Mouse (Mus musculus) layer of hippocampus, adult 11-12 months (tissue): Measurements from ENCODE around the gene Gm17087.

Experiments
- DNase-seq: peaks from one replicate; pipeline ENCODE4 v3.0.0; 2022; ENCODE audit warnings: low spot score

The Gm17087 gene

DNA sequence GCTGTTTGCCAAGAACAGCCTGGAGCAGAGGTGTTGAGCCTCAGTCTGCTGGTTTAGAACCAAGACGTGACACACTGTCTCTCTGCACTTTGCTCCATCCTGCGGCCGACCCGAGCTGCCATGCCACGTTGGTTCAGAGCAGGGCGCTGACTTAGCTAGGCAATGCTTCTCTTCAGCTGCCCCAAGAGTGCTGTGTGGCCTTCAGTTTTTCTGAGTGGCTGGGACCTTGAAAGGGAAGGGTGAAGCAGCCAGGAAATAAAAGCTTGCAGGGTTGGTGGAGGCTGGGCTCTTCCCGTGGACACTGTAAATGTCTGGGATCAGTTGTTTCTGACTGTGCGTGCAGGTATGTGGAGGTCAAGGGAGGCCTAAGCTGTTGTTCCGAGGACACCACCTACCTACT is 20.4 kb downstream of the Gm17087 start:
- DNase-seq: no peak

DNA sequence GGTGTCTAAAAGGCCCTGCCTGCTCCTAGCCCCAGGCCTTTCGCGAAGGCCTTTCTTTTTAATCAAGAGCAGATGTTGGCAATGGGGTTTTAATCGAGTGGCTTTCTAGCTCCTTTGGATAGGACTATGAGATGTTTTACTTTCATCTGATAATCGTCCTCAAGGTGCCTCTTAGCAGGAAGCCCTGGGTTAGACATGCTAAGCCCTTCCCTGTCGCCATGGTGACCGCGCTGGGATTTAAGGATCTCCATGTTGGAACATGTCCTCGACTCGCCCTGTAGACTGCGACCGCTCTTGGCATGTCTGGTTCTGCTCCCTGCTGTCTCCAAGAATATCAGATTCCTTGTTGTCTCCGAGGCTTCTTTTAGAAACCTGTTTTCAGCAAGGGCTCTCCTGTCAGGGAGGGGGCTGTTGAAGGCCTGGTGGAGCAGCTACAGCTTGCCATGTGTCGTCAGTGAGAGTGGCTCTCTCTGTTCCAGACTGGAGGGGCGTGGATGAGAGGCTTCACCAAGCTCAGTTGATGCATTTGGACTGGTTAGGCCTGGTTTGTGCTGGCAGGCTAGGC is 24.7 kb downstream of the Gm17087 start:
- DNase-seq: no peak

DNA sequence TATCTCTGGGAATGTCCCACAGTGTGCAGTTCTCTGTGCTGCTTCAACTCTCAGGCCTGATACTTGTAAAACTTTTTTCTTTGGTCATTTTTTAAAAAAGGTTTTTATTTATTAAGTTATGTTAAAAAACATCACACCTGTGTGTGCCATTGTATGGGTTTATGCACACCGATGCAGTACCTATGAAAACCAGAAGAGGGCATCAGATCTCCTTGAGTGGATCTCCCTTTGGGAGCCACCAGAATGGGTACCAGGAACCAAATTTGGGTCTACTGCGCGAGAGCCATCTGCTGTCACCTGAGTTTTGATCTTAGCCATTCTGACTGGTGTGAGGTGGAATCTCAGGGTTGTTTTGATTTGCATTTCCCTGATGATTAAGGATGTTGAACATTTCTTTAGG is 28.6 kb downstream of the Gm17087 start:
- no peak for DNase-seq

DNA sequence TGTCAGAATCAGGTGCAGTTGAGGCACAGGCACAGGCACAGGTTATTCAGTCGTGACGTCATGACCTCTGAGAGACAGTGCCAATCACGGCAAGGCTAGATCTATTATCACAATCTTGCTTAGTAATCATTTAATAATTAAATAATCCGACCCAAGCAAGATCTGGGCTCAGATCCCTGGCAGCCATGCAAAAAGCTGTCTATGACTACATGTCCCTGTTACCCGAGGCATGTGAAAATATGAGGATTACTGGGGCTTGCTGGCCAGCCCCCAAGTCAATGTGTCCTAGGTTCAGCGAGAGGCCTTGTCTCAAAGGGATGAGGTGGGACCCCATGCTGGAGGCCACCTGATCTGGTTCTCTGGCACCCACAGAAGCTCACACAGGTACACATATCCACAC is 30.2 kb downstream of the Gm17087 start:
- DNase-seq: no peak

DNA sequence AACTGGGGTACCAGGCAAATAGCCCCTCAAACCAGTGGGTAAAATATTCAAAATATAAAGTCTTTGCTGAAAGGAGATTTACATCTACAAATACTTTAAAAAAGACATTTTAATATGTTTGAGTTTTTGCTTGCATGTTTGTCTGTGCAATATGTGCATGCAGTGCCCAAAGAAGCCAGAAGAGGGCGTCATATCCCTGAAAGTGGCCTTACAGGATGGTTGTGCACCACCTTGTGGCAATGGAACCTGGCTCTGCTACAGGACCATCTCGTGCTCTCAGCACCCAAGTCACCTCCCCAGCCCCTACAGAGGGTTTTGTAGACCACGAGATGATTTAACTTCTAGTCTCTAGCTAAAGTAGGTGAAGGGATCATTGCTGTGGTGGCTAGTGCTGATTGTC is 32.9 kb downstream of the Gm17087 start:
- DNase-seq: no peak

DNA sequence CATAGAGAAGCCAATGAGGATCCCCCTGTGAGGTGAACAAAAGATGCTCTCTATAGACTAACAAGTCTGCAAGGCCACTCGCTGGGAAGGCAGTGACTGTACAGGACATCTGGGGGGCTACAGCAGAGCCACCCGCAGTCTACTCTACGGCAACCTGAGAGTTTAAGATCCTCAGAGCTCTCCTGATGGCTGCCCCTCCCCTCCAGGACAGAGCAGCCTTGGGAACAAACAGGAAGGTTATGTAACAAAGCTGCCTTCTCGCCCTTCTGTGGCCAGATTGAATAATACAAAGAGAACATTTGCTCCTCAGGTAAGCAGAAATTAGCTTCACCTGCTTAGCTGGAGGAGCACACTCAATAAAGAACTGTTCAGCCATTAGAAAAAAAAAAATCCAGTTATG is 34.1 kb downstream of the Gm17087 start:
- no peak for DNase-seq

DNA sequence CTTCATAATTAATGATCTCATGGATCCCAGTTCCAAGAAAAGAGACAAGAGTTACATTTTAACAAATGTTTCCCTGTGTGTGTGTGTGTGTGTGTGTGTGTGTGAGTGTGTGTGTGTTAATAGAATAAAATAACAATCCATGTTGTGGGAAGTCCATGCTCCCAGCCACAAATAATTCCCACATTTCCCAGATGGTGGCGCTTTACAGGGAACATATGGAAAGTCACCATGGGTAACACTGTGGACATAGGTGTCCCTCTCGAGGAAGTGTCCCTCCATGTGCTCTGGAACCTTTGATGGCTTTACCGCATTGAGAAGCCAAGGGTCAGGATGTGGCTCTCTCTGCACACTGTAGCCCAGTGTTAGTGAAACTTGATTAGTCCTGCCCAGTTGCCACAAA is 38.1 kb downstream of the Gm17087 start:
- DNase-seq: no peak

DNA sequence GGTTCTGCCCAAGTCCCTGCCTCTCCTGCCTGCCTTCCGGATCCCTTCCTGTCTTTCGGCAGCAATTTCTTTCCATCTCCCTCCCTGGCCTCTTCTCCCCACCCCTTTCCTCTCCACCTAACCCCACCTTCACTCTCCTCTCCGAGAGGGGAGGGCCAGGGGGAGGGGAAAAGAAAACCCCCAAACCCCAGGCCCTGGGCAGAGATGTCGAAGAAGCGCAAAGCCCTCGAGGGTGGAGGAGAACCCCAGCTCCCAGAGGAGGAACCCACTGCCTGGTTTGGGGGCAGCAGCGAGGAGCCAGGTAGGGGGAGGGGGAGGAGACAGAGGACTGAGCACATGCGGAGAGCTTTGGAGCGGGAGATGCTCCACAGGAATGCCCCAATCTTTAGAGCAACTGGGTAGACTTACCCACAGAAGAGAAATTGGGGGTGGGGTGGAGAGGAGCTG is 39.9 kb downstream of the Gm17087 start:
- no peak for DNase-seq

DNA sequence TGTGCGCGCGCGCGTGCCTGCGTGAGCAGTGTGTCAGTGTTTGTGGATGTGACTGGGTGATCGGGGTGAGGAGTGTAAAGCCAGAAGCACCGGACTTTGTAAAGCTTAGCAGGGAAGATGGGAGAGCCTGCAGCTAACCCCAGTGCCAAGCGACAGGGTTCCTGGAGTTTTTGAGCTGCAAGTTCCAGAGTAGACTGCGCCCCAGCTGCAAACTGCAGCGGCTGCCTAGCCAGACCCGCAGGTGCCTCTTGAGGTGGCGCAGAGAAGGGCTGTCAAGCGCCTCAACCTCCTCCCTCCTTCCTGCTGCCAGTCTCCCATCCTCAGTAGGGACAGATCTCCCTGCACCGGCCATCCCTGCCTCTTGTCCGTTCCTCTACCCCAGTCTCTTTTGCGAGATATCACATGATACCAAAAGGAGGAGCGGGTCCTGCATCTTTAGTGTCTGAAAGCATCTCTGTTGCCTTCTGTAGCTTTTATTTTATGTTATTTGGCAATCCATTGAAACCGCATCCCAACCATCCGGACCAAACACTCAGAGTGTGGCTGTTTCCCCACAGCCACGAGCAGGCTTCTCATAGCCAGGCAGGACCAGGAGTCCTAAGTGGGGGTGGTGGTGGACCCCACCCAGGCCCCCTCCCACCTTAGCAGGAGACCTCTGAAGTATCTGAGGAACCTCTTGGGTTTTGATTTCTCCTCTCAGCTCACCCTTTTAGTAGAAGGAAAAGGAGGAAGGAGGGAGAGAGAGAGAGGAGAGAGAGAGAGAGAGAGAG is 40.6 kb downstream of the Gm17087 start:
- DNase-seq: no peak

DNA sequence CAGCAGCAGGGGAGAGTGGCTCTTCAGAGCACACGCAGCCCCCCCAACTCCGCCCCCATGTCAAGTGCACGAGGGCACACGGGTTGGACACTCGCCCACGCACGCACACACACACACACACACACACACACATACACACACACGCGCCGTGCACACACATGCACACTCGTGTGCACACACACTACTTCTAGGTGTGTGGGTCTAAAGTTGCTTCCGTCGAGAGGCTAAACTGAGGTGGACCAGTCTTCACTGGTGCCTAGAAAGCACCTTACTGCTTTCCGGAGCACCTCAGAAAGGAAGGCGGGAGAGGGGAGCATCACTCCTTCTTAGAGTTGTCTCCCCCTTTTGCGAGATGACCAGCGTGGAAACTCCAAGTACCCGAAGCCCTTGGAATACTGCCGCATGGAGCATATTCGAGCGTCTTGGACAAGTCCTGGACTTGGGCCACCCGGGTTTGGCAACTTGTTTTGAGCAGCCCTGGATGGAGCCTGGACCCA is 41.5 kb downstream of the Gm17087 start, which contains the start of gene Pde10a:
Gene Pde10a, plus strand, starts transcription at position 148 of the 497 bp plus-strand sequence.
- DNase-seq: peak; percentile 34

DNA sequence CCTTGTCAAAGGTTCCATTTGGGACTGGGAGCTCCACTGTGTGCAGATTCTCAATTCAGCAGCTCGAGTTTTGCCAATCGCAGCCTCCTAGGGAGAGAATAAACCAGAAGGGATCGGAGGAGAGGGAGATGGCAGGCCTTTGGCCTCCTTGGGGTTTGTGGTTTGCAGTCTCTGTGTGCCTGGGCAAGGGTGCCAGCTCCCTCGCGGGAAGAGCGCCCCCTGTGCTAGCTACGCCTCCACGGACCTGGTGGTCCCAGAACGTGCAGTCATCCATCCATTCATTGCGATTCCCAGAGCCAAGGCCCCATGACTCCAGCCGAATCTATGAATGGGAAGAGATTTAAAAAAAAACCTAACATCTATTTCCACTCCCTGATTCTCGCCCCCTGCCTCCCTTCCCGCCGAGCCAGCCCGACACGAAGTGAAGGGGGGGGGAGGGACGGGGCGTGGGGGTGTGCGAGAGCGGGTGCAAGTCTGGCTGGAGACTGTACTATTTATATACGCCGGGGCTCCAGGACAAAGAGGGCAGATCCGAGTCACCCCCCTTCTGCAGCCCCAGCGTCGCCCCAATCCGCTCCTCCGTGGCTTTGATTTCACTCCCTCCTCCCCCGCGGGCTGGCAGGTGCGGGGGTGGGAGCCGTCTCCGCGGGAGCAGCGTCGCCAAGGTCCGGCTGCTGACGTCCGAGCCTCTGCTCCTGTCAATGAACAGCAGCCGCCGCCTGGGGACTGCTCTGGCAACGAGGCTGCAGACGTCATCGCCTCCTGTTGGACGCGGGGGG is 42.2 kb downstream of the Gm17087 start:
- peak; percentile 80 for DNase-seq

DNA sequence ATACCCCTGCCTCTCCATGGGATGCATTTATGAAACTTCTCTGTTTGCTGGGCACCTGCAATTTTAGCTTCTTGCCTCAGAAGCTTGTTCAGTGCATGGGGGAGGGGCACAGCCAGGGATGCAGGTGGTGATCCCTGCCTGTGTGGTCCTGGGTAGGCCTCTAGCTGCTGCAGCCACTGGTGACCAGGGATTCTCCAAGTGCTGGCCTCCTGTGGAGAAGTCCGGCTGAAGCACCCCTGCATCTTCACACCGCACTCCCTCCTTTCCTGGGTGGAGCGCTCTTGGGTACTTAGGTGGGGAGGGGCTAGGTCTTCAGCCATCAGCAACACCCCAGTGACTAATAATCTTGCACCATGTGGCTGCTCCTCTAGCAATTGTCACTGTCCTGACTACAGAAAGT is 42.8 kb downstream of the Gm17087 start:
- no peak for DNase-seq

DNA sequence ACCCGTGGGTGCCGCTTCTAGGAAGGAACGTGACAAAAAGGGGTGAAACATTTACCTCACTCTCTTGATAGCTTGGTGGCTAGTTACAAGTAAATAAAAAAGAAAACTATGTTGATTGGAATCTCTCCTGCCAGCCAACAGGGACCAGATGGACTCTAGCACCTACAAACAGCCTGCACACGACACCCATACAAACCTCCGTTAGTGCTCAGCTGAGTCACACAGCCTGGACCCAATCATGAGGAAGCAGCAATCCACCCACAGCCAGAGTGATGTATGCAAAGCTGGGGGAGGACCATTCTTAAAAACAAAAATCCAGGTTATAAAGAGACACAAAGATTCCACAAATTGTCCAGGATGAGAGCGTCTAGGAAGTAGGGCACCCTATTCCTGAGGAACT is 50.7 kb downstream of the Gm17087 start:
- peak; percentile 48 for DNase-seq
